ENCODE assay signal across 8 mouse cellular contexts in the genomic region with DNA sequence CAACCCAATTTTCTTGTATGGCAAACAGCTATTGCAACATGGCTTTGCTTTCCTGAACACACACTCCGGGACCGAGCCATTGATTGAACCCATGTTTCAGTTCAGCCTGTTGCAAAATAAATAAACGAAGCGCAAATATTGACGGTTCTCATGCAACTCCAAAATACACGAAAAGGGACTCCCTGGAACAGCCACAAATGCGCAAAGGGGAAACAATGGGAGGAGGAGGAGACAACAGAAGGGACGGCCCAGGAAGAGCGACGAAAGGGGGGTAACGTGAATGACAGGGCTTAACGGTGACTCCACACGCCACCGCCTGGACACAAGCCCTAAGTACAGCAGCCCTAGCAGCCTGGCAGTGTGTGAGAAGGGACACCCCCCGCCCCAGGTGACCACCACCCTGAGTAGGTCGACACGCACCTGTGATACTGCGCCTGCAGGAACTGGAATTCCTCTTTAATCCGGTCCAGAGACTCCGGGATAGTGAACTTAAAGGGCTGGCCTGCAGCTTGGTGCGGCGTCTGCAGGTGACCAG. TPM values are rescaled to one million over a fixed set of nuclear protein-coding genes. Genes with fewer than 3 reads are reported as not detected.
DNase-seq lines count a peak whose midpoint lies in the region; ATAC-seq and TF ChIP-seq lines count a peak whose summit lies in the region.

No protein-coding gene starts in this region.

- 0% methylated on average over 22 of the region's 22 CpGs for WGBS in forebrain, embryonic 12.5 days
- WGBS in heart, postnatal 0 days = 3% methylated on average over 22 of the region's 22 CpGs
- under 1% methylated on average over 22 of the region's 22 CpGs for WGBS in liver, embryonic 15.5 days (ENCODE audit: insufficient replicate concordance)
- WGBS in neural tube, embryonic 12.5 days = under 1% methylated on average over 22 of the region's 22 CpGs
- WGBS in stomach, postnatal 0 days = under 1% methylated on average over 22 of the region's 22 CpGs

- H3K27ac ChIP-seq in forebrain, embryonic 12.5 days = peak overlapping the region; percentile 66
- no peak overlapping the region for H3K27ac ChIP-seq in heart, postnatal 0 days (ENCODE audit: low read depth)
- H3K27ac ChIP-seq in liver, embryonic 15.5 days (replicated peaks) = no peak overlapping the region
- H3K27ac ChIP-seq in neural tube, embryonic 12.5 days = no peak overlapping the region
- no peak overlapping the region for H3K27ac ChIP-seq in stomach, postnatal 0 days (replicated peaks)

- peak overlapping the region; percentile 92 for H3K4me3 ChIP-seq in forebrain, embryonic 12.5 days (replicated peaks)
- H3K4me3 ChIP-seq in heart, postnatal 0 days (ENCODE audit: low read depth, low read length) = peak overlapping the region; percentile 69
- H3K4me3 ChIP-seq in liver, embryonic 15.5 days (replicated peaks) = peak overlapping the region; percentile 74
- H3K4me3 ChIP-seq in neural tube, embryonic 12.5 days = peak overlapping the region; percentile 83
- H3K4me3 ChIP-seq in stomach, postnatal 0 days (ENCODE audit: low read depth, low read length) = peak overlapping the region; percentile 77

- ATAC-seq in forebrain, embryonic 12.5 days (ENCODE audit: low FRiP score) = peak; percentile 48
- ATAC-seq in heart, postnatal 0 days (ENCODE audit: insufficient read depth, low read depth) = no peak
- ATAC-seq in liver, embryonic 15.5 days (ENCODE audit: insufficient read depth) = peak; percentile 30
- ATAC-seq in neural tube, embryonic 12.5 days (ENCODE audit: low FRiP score, low read depth) = peak; percentile 36
- peak; percentile 62 for ATAC-seq in stomach, postnatal 0 days (ENCODE audit: low FRiP score, low TSS enrichment)

- peak overlapping the region; percentile 77 for H3K4me2 ChIP-seq in forebrain, embryonic 12.5 days
- peak overlapping the region; percentile 91 for H3K4me2 ChIP-seq in heart, postnatal 0 days (ENCODE audit: low read depth, low read length)
- peak overlapping the region; percentile 96 for H3K4me2 ChIP-seq in liver, embryonic 15.5 days
- H3K4me2 ChIP-seq in neural tube, embryonic 12.5 days (replicated peaks) = peak overlapping the region; percentile 65
- H3K4me2 ChIP-seq in stomach, postnatal 0 days (replicated peaks; ENCODE audit: low read depth) = peak overlapping the region; percentile 84

- no peak for TF ChIP-seq EP300 in heart, postnatal 0 days (IDR thresholded peaks at IDR 0.05; ENCODE audit: low read depth)
- no peak for TF ChIP-seq EP300 in stomach, postnatal 0 days (optimal IDR thresholded peaks at IDR 0.05)

- TF ChIP-seq CTCF in heart, postnatal 0 days (IDR thresholded peaks at IDR 0.05; ENCODE audit: low read depth) = peak; percentile 61
- TF ChIP-seq CTCF in stomach, postnatal 0 days (IDR thresholded peaks at IDR 0.05; ENCODE audit: low read depth) = peak; percentile 85

- peak; percentile 79 for DNase-seq in CD4-positive, CD25-positive, alpha-beta regulatory T cell, adult 2 months (ENCODE audit: low read depth, low spot score)
- peak; percentile 26 for DNase-seq in c-Kit-negative CD71-positive TER-119-positive erythroid progenitor cells, embryonic 14.5 days (ENCODE audit: low read depth, low spot score)
- DNase-seq in heart, postnatal 0 days (ENCODE audit: low spot score) = peak; percentile 85
- peak; percentile 82 to 89 for DNase-seq in kidney, postnatal 4 days
- DNase-seq in stomach, postnatal 0 days (ENCODE audit: low spot score) = peak; percentile 87

- peak overlapping the region; percentile 95 for H3K9ac ChIP-seq in forebrain, embryonic 12.5 days
- H3K9ac ChIP-seq in heart, postnatal 0 days (replicated peaks; ENCODE audit: low read depth, low read length) = 0 out of 2 replicates have a peak overlapping the region, but pooled peaks have one; percentile 61
- H3K9ac ChIP-seq in liver, embryonic 15.5 days = peak overlapping the region; percentile 68
- H3K9ac ChIP-seq in neural tube, embryonic 12.5 days = peak overlapping the region; percentile 88
- peak overlapping the region; percentile 80 for H3K9ac ChIP-seq in stomach, postnatal 0 days (ENCODE audit: low read length)

- peaks cover 45% of the 10 kb centered on the region for H3K4me1 ChIP-seq in forebrain, embryonic 12.5 days
- H3K4me1 ChIP-seq in heart, postnatal 0 days (ENCODE audit: control insufficient read depth, insufficient read depth) = peaks cover 8% of the 10 kb centered on the region; the same call in 1 of the 2 replicates
- H3K4me1 ChIP-seq in liver, embryonic 15.5 days (replicated peaks) = peaks cover 37% of the 10 kb centered on the region
- H3K4me1 ChIP-seq in neural tube, embryonic 12.5 days = peaks cover 31% of the 10 kb centered on the region
- H3K4me1 ChIP-seq in stomach, postnatal 0 days (replicated peaks; ENCODE audit: control insufficient read depth, insufficient read depth) = peaks cover 3% of the 10 kb centered on the region; the same call in 1 of the 2 replicates

- H3K36me3 ChIP-seq in forebrain, embryonic 12.5 days (replicated peaks) = peaks cover 6% of the 10 kb centered on the region; the same call in 1 of the 2 replicates
- no peaks in the 10 kb centered on the region for H3K36me3 ChIP-seq in heart, postnatal 0 days (replicated peaks; ENCODE audit: control insufficient read depth, insufficient read depth, low read length)
- H3K36me3 ChIP-seq in liver, embryonic 15.5 days (replicated peaks) = 0 out of 2 replicates have a peak, but pooled peaks cover 2% of the 10 kb centered on the region
- 0 out of 2 replicates have a peak, but pooled peaks cover 3% of the 10 kb centered on the region for H3K36me3 ChIP-seq in neural tube, embryonic 12.5 days
- H3K36me3 ChIP-seq in stomach, postnatal 0 days (ENCODE audit: control insufficient read depth, insufficient read depth, low read length) = no peaks in the 10 kb centered on the region

- peaks cover 5% of the 10 kb centered on the region; the same call in 1 of the 2 replicates for H3K27me3 ChIP-seq in forebrain, embryonic 12.5 days
- peaks cover 80% of the 10 kb centered on the region for H3K27me3 ChIP-seq in heart, postnatal 0 days (ENCODE audit: control insufficient read depth, insufficient read depth, low read length)
- H3K27me3 ChIP-seq in liver, embryonic 15.5 days = peaks cover 26% of the 10 kb centered on the region
- peaks cover 5% of the 10 kb centered on the region; the same call in 1 of the 2 replicates for H3K27me3 ChIP-seq in neural tube, embryonic 12.5 days (replicated peaks)
- no peaks in the 10 kb centered on the region for H3K27me3 ChIP-seq in stomach, postnatal 0 days (ENCODE audit: control insufficient read depth, insufficient read depth, low read length)

- H3K9me3 ChIP-seq in forebrain, embryonic 12.5 days = no peaks in the 10 kb centered on the region
- H3K9me3 ChIP-seq in heart, postnatal 0 days (replicated peaks; ENCODE audit: control insufficient read depth, low read length) = no peaks in the 10 kb centered on the region
- H3K9me3 ChIP-seq in liver, embryonic 15.5 days (replicated peaks) = no peaks in the 10 kb centered on the region
- no peaks in the 10 kb centered on the region for H3K9me3 ChIP-seq in neural tube, embryonic 12.5 days
- no peaks in the 10 kb centered on the region for H3K9me3 ChIP-seq in stomach, postnatal 0 days (ENCODE audit: control insufficient read depth, low read length)

RNA-seq across cellular contexts. Expression of a gene that starts 1.8 kb away (rescaled TPM):
- 63.5 and 68.3 TPM in 2 replicates for polyA plus RNA-seq in forebrain, embryonic 12.5 days (2016; fragmentation: Nextera tagmentation; extraction: Ambion mirVana)
- 22.4 and 54.5 TPM in 2 replicates for total RNA-seq in heart, postnatal 0 days (2014; rRNA removed; ENCODE audit: low replicate concordance)
- 3.0 and 4.6 TPM in 2 replicates for polyA plus RNA-seq in heart, postnatal 0 days (2015; fragmentation: Nextera tagmentation; extraction: Ambion mirVana)
- polyA plus RNA-seq in liver, embryonic 15.5 days (2015; fragmentation: Nextera tagmentation; extraction: Ambion mirVana) = 7.5 and 9.5 TPM in 2 replicates
- polyA plus RNA-seq in neural tube, embryonic 12.5 days (2016; fragmentation: Nextera tagmentation; extraction: Ambion mirVana) = 57.7 and 60.6 TPM in 2 replicates
- 10.0 and 11.3 TPM in 2 replicates for polyA plus RNA-seq in stomach, postnatal 0 days (2015; fragmentation: Nextera tagmentation; extraction: Ambion mirVana)

Comparison
In these comparisons a context has a peak if more than half of its experiments do, and no peak if none do; other contexts are left out.
1. DNase-seq: peak in every context shown above with its lines; median percentile 87 in stomach, postnatal 0 days; 86 in kidney, postnatal 4 days; 85 in heart, postnatal 0 days; 79 in CD4-positive, CD25-positive, alpha-beta regulatory T cell, adult 2 months; 26 in c-Kit-negative CD71-positive TER-119-positive erythroid progenitor cells, embryonic 14.5 days.